Mouse (Mus musculus) megakaryocyte-erythroid progenitor cell, adult 5-6 weeks (primary cell): ENCODE measurements around the gene Slc22a16. TPM values are rescaled to one million over a fixed set of nuclear protein-coding genes. Genes with fewer than 3 reads are reported as not detected.
"Not testable (repeated sequence)": the region's sequence is repeated elsewhere in the genome, so short reads cannot be mapped to it uniquely, and the experiment has no call there.

Source experiments
- ATAC-seq: replicated peaks from 2 replicates; pipeline ENCODE4 v1.8.0; 2016; ENCODE audit warnings: mild to moderate bottlenecking, inconsistent platforms; ENCODE audit not compliant: severe bottlenecking, poor library complexity, low FRiP score, low TSS enrichment
- total RNA-seq, 2 experiments: library from RNA; stranded (forward) in 1 of 2; stranded (reverse) in 1 of 2; fragments of 200-1000, 215-1000 nt in 1 of 2; fragments of >200 nt in 1 of 2; fragmentation: Nextera tagmentation in 1 of 2; gene quantifications; 2 replicates each; pipeline ENCODE4 v1.2.3; 2014 to 2017

Slc22a16 gene
- total RNA-seq (2014; fragmentation: Nextera tagmentation) (not detected in 2 replicates), total RNA-seq (2017) (not detected in 2 replicates)

DNA sequence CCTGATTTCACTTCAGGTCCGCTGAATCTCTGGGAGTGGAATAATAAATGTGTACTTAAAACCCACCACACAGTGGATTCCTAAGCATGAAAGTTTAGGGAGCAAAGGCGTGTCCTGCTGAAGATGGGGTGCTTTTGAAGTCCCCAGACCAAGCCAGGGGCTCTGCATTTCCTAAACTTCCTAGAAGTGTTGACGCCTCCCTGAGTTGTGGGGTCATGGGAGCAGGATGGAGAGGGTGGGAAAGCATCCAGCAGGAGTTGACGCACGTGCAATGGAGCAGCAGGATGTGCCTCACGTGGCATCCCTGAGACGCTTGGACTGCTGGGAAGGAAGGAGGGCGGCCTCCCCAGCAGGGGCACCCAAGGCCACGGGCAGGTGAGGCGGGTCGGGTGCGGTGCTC lies at the start of gene Slc22a16:
Gene Slc22a16 (plus strand): TSS at position 301 of the 400 bp plus-strand sequence.
- no peak; the same call in 1 of the 2 replicates for ATAC-seq

DNA sequence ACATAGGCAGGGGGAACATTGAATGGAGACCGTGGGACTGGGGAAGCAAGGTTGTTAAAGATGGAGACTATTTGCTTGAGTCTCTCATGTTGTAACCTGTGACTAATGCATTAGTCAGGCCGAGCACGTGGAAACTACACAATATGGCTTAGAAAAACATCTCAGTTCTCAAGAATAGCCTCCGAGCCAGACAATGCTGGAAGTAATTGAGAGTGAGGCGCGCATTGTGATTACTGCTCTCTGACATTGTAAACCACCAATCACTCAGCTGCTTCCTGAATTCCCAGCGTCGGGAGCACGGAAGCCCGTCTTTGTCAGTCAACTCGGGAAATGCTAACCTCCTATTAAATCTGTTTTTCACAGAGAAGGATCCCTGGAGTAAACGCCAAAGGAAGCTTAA lies 48.6 kb upstream of the Slc22a16 start:
- ATAC-seq = no peak

DNA sequence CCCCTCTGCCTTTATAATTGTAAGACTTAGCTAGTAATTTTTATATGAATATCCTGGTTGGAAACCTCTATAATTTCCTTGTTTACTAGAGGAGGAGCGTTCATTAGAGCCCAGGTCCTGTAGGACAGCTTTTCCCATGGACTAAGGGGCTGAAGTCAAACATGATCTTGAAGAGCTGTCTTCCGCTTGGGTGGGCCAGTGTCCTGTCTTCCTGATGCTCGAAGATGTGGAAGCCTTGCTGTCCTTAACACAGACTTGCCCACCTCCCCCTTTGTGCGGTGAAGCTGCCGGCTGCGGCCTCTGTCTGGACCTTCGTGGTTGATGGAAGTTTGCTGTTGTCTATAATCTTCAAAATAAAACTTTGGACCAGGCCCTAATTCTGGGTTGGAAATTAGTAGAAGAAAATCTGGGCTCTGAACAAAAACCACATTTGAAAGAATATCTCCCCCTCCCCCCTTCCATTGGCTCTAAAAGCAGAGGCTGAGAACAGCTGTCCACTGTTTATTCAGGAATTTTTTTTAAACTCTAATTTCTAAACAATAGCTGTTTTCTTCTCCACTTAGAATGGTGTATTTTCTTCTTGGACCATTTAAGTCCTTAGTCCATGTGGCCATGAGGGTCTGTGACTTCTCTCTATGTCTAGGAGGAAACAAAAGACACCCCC lies 46.7 kb upstream of the Slc22a16 start:
- ATAC-seq = no peak

DNA sequence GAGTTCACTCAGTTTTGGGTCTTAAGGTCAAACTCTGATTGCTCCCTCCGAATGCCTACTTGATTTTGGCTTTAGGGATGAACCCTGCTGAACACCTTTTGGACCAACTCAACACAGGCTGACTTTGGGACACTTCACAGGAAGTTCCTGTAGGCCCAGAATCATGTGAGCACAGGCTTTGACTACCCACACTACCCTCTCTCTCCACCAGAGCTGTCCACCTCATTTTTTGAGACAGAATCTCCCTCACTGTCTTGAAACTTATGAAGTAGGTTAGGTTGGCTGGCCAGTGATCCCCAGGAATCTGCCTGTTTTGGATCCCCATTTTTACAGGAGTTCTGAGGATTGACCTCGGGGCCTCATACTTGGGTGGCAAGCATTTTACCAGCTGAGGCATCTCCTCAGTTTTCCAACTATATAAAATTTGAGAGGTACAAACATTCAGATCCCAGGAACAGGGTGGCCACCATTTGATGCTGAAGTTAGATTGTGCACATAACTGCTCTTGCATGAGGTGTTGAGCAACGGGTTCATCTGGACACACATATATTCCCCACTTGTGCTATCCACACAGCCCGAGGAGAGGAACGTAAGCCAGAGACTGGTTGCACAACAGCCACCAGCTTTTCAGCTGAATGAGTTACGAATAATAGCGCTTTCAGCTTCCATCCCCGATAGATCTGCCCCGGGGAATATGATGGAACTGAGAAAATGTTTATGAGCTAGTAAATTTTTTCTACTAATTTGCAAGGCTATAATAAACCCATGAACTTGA lies 45.9 kb upstream of the Slc22a16 start:
- ATAC-seq = no peak

DNA sequence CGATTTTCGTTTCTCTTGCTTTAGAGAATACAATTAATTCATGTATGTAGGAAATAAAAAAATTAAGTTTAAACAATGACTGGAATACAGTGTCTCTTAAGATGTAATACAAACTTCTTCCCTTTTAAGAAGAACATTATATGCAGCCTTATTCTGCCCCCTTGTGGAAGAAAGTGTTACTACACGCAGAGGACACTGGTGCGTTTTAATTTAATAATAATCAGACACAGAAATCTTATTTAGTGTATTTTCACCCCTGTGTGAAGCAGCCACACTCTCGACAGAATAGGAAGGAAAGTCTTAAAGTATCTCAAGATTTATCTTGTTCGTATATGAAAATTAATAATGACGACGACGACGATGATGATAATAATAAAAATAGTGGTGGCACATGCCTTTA lies 45.1 kb upstream of the Slc22a16 start:
- no peak for ATAC-seq

DNA sequence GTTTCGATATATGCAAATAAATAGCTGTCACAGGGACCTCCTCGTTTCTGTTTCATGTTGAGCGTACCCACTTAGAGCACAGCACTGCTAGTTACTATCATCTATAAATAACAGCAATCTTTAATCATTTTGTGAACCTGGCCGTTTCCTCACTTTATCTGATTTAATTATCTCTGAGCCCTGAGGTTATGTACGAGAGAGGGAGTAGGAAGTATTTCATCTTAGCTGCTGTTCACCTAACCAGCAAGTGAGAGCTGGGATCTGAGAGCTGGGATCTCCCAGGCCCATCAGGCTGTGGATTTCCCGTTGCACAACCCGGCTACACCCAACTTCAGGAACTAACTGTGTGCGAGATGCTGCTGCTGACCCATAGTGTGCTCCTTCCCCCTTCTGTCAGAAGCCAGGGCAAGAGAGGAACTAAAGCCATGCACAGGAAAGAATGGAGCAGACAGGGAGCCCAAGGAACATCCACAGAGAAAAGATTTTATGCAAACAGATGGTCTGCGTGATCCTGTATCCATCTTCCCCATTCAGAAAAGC lies 44.5 kb upstream of the Slc22a16 start:
- ATAC-seq = no peak

DNA sequence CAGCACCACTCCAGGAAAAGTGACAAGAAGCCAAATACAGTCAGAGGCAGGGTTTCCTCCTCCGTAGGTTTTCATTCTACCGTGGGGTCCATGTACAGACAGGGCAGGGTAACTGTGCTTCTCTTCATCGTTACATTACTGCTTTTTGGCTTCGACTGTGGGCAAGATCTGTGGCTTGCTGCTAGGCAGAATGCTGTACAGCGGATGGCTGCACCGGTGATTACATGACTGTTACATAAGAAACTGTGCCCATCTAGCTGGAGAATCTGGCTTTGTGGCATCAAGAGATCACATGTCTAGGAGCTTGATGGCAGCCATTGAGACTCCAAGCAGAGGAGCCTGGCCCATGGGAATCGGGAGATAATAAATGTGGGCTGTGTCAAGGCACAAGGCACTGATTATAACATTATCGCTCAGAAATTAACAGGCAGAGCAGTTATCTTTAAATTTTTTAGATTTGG lies 43.8 kb upstream of the Slc22a16 start:
- peak; percentile 66 for ATAC-seq

DNA sequence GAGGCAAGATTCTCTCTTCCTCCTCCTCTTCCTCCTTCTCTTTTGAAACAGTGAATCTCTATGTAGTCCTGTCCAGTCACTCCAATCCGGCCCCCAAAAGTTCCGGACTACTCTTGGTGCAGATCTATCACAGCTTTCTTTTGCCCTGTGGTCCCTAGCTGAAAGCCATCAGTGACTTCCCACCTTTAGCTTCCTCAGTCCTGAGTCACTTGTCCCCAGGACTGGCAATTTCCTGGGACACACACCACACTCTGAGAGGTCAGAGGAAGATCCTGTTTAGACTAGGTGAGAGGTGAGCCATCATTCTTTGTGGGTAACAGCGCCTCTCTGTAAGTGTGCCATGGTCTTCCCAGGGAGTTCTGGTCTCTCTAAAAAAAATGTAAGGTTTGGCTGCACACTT lies 43.1 kb upstream of the Slc22a16 start:
- ATAC-seq = no peak

DNA sequence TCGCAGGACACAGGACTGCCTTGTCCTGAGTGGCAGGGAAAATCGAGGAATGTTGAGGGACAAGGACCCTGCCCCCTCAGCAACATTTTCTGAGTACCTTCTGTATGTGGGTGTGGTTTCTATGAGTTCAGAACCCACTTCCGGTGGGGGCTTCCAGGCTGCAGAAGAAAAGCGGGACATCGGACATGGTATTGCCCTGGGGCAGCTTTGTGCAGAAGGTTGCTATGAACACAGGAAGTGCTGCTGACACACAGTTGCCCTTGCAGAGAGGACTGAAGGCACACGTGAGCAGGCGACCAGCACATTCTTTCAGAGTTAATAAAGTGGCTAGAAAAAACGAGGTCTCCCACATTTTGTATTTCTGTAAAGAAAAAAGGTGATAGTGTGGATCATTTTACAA lies 42.6 kb upstream of the Slc22a16 start:
- ATAC-seq = no peak

DNA sequence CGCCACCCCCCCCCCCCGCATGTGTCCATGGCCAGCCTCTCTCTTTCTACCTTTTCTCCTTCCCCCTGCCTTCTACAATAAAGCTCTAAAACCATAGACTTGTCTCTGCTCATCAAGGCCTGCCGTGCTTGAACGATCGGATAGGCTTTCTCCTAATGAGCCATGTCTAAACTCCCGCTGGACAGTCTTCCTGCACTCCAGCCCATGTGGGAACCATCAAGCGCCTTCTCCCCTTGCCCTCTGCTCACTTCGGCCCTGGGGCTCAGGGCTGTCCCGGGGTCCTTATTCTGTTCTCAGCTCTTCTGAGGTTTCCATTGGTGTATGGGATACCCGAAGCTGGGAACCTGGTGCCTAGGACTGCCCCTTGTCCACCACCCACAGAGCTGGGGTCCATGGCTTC lies 41.5 kb upstream of the Slc22a16 start:
- no peak for ATAC-seq

DNA sequence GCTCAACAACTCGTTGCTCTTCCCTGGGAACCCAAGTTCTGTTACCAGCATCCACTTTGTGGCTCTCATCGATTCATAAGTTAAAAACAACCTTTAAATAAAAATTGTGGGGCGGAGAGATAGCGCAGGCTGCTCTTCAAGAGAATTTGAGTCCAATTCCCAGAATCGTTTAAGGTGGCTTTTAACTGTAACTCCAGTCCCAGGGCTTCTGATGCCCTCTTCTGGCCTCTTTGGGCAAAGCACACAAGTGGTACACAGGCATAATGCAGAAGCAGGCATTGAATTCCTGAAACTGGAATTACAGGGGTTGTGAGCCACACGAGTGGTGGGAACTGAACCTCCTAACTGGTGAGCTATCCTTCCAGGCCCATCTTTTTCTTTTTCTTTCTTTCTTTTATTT lies 40.5 kb upstream of the Slc22a16 start:
- ATAC-seq = peak; percentile 74

DNA sequence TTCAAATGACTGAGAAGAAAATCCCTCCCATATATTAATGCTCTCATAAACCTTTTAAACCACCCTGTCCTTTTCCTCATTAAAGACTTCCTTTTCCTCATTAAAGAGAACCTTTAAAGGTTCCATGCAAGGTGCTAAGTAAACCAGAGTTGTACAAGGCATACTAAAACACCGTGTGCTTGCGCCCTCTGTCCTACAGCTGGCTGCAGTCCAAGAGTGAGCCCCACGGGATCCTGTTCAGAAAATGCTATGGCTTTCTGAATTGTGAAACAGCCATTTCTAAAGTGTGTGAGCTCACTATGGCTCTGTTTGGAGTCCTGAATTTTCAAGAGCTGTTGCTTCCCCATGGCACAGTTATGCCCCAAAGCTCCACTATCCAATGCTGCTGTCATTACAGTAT lies 39.5 kb upstream of the Slc22a16 start:
- ATAC-seq = no peak

DNA sequence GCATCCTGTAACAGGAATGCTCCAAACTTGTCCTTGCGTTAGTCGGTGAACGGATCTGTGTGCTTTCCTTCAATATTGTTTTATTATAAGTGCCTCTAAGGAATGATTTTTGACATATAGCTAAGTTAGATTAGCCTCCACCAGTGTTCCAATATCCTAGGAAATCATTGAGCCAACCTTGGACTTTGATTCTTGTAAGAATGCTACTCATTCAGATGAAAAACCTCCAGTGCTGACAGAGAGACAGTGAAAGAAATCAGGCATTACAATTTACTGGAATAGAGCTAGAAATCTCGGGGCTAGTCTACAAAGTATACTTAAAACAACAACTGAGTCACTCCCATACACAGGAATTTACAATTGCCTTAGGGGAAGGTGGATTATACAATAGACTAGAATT lies 37.5 kb upstream of the Slc22a16 start:
- ATAC-seq = not testable (repeated sequence)

DNA sequence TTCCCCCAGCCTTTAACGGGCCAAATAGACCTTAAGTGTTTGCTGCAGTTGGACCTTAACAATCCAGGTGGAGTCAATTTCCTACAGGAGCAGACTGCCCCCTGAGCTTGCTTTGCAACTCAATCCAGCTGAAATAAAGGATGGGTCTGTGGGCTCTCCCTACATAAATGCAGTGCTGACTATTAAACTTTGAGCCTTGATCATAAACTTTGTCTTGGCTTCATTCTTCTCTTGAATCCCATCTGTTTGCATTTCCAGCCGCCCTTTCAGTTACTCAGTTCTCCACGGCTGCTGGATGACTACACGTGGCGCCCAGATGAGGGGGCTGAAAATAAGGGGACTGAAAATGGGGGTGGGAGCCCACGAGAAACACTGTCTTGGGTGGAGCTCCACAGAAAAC lies 28.8 kb upstream of the Slc22a16 start:
- ATAC-seq = no peak

DNA sequence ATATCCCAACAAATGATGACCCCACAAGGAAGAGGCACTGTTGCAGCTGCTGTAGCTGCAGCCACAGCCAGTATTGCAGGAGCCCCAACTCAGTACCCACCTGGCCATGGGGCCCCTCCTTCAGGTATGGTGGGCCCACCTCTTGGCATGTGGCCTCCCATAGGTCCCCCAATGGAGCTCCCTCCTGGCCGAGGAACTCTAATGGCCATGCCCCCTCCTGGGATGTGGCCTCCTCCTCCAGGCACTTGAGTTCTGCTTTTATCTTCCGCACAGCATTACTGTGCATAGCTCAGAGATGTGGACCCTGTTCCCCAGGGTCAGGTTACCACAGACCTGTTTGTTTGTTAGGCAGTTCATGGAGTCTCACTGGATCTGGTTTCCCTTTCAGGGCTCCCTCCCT lies 20.8 kb upstream of the Slc22a16 start:
- no peak for ATAC-seq

DNA sequence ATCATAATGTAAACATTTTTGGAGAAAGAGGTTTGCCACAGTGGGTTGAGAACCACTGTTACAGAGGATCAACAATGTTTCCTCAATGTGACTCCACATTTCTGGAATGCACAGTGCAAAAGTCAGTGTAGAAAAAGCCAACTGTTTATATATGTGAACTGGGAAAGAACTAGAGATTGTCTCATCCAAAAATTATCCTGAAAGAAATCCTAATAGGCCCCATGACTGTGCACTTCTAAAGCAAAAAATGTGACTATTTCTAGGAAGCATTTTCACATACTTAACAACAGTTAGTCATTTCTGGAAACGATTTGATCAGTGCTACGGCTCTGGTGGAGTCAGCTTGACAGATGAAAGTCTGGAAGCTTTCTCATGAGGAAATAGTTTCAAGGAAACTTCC lies 18.3 kb upstream of the Slc22a16 start:
- no peak for ATAC-seq

DNA sequence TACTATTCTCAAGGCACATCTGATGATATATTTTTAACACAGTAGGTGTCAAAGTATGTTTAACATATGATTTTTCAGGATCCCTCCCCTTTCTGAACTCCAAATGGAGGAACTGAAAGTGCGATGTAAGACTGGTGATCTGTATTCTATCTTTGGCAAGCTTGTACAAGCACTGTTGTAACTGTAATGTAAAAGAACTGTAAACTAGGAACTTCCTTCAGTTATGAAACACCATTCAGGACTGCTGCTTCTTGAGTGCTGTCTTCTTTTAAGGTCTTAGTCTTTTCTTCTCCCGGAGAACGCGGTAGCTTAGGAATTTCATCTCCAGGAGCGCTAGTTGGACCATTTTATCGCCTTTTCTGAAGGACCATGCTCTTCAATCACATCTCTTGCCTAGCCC lies 4.4 kb upstream of the Slc22a16 start:
- not testable (repeated sequence) for ATAC-seq

DNA sequence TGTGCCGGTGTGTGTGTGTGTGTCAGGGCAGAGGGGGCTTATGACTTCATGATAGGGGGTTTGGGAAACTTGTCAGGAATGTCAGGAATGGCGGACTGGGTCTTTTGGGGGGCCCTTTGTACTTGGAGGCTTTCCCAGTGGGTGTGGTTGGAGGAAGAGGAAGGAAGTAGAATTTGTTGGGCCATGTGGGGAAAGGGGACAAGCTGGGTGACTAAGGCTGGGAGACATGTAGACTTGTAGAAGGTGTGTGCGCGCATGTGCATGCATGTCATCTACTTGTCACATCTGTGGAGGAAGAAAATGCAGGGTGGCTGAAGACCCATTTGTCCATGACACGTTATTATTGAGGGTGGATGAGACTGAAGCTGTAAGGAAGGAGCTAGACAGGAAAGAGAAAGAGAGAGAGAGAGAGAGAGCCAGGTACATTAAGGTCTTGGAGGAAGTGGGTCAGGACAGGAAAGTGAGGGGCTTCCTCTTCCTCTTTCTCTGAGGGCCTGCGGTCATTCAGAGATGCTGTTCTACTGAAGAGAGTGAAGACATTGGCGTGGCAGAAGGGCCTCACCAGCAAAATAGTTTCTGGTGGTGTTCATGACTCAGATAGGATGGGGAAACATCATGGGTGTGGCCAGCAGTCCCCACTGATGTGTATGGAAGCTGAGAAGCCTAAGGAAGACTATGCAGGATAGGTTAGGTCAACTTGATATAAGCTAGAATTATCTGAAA lies 5.9 kb downstream of the Slc22a16 start:
- ATAC-seq = no peak

DNA sequence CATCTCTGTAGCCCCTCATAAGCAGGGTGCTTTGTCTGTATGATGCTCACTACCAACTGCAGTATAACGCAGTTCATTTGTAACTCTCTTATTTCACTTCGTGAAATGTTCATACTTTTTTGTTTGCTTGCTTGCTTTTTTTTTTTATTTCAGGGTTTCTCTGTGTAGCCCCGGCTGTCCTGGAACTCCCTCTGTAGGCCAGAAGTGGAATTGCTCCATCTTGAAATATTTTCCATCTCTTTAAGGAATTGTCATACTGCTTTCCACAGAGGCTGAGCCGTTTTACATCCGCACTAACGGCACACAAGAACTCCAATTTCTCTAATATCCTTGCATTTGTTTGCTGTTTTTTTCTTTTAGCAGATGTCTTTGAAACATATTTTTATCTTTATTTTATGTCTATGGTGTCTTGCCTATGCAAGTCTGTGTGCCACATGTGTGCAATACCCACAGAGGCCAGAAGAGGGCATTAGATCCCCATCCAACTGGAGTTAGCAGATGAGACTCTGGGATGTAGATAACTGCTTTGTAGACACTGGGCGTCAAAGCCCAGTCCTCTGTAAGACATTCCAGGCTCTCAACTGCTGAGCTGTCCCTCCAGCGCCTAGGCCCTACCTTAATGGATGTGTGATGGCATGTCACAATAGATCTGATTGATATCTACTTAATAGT lies 13.6 kb downstream of the Slc22a16 start:
- no peak for ATAC-seq

DNA sequence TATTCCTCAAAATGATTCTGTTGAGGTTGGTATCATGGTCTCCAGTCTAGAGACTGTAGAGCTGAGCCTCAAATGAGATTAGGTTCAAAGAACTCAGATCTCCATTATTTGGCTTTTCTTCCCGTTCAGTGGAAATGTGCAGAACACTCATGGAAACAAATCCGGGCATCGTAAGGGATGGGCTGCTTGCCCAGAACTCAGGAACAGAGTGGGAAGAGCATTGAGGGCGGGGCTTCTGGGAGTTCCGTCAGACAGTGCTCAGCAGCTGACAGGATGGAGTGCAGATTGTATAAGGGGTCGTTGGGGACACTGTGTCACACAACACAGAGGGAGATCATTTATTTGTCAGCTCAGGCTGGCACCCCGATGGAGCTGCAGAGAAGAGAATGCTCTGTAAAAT lies 22.1 kb downstream of the Slc22a16 start:
- no peak for ATAC-seq
